Mouse (Mus musculus): ENCODE results near the gene Rab5c. TPM values are rescaled to one million over a fixed set of nuclear protein-coding genes. Genes with fewer than 3 reads are reported as not detected.

The Rab5c gene
- polyA plus RNA-seq, 1 experiment from 2014 or later: 34.3 TPM

- no peak overlapping the region for H3K9ac ChIP-seq (ENCODE audit: low read length)
- H3K9me3 ChIP-seq (ENCODE audit: control insufficient read depth, low read length): no peaks in the 10 kb centered on the region
- H3K27me3 ChIP-seq (ENCODE audit: control insufficient read depth, insufficient read depth, low read depth, low read length): no peaks in the 10 kb centered on the region
- no peak overlapping the region; the same call in 1 of the 2 replicates for H3K27ac ChIP-seq (ENCODE audit: low read length)
- no peak overlapping the region for H3K4me3 ChIP-seq (ENCODE audit: low read length)
- no peak for ATAC-seq (ENCODE audit: low read depth)
- H3K36me3 ChIP-seq (ENCODE audit: control insufficient read depth, insufficient read depth, low read length): peaks cover 14% of the 10 kb centered on the region
- WGBS: 61% methylated on average over 11 of the region's 11 CpGs
- no peak overlapping the region for H3K4me2 ChIP-seq (ENCODE audit: low read depth, low read length)
- peaks cover 24% of the 10 kb centered on the region for H3K4me1 ChIP-seq (replicated peaks; ENCODE audit: control insufficient read depth, insufficient read depth, low read length)
Observed at GRCm38 (mm10) chr11:100719893-100720292, 18.1 kb downstream of the Rab5c start.

- Histone ChIP-seq H3K4me3 (ENCODE audit: low read length) (no peak overlapping the region), H3K27me3 (ENCODE audit: control insufficient read depth, insufficient read depth, low read depth, low read length) (no peaks in the 10 kb centered on the region), H3K4me1 (replicated peaks; ENCODE audit: control insufficient read depth, insufficient read depth, low read length) (peaks cover 21% of the 10 kb centered on the region), H3K4me2 (ENCODE audit: low read depth, low read length) (no peak overlapping the region), H3K9me3 (ENCODE audit: control insufficient read depth, low read length) (no peaks in the 10 kb centered on the region), H3K27ac (ENCODE audit: low read length) (no peak overlapping the region), H3K9ac (ENCODE audit: low read length) (no peak overlapping the region), H3K36me3 (ENCODE audit: control insufficient read depth, insufficient read depth, low read length) (peaks cover 15% of the 10 kb centered on the region)
- WGBS: 89% methylated on average over 3 of the region's 3 CpGs
- ATAC-seq (ENCODE audit: low read depth): no peak; the same call in 1 of the 2 replicates
Observed at GRCm38 (mm10) chr11:100719312-100719711, 18.7 kb downstream of the Rab5c start.

GRCm38 (mm10) chr11:100718866-100719265 is 19.1 kb downstream of the Rab5c start:
- Histone ChIP-seq H3K27ac (ENCODE audit: low read length) (no peak overlapping the region), H3K4me3 (ENCODE audit: low read length) (no peak overlapping the region), H3K4me2 (ENCODE audit: low read depth, low read length) (no peak overlapping the region), H3K4me1 (replicated peaks; ENCODE audit: control insufficient read depth, insufficient read depth, low read length) (peaks cover 25% of the 10 kb centered on the region), H3K9ac (ENCODE audit: low read length) (no peak overlapping the region), H3K27me3 (ENCODE audit: control insufficient read depth, insufficient read depth, low read depth, low read length) (no peaks in the 10 kb centered on the region), H3K36me3 (ENCODE audit: control insufficient read depth, insufficient read depth, low read length) (peaks cover 15% of the 10 kb centered on the region), H3K9me3 (ENCODE audit: control insufficient read depth, low read length) (no peaks in the 10 kb centered on the region)
- 84% methylated on average over 4 of the region's 4 CpGs for WGBS
- no peak for ATAC-seq (ENCODE audit: low read depth)

- ATAC-seq (ENCODE audit: low read depth): no peak
- Histone ChIP-seq H3K4me2 (ENCODE audit: low read depth, low read length) (no peak overlapping the region), H3K9me3 (ENCODE audit: control insufficient read depth, low read length) (no peaks in the 10 kb centered on the region), H3K27ac (ENCODE audit: low read length) (no peak overlapping the region), H3K9ac (ENCODE audit: low read length) (no peak overlapping the region), H3K4me1 (replicated peaks; ENCODE audit: control insufficient read depth, insufficient read depth, low read length) (peaks cover 29% of the 10 kb centered on the region), H3K27me3 (ENCODE audit: control insufficient read depth, insufficient read depth, low read depth, low read length) (no peaks in the 10 kb centered on the region), H3K4me3 (ENCODE audit: low read length) (no peak overlapping the region), H3K36me3 (ENCODE audit: control insufficient read depth, insufficient read depth, low read length) (peaks cover 15% of the 10 kb centered on the region)
- 87% methylated on average over 7 of the region's 7 CpGs for WGBS
Observed at GRCm38 (mm10) chr11:100718462-100718861, 19.6 kb downstream of the Rab5c start.

- WGBS: 73% methylated on average over 3 of the region's 3 CpGs
- H3K36me3 ChIP-seq (ENCODE audit: control insufficient read depth, insufficient read depth, low read length): peaks cover 15% of the 10 kb centered on the region
Observed at GRCm38 (mm10) chr11:100716649-100717048, 21.4 kb downstream of the Rab5c start.

GRCm38 (mm10) chr11:100714948-100715347 is 23.1 kb downstream of the Rab5c start:
- peaks cover 26% of the 10 kb centered on the region for H3K4me1 ChIP-seq (replicated peaks; ENCODE audit: control insufficient read depth, insufficient read depth, low read length)
- no peak for ATAC-seq (ENCODE audit: low read depth)
- H3K27me3 ChIP-seq (ENCODE audit: control insufficient read depth, insufficient read depth, low read depth, low read length): no peaks in the 10 kb centered on the region
- H3K9ac ChIP-seq (ENCODE audit: low read length): no peak overlapping the region
- H3K4me2 ChIP-seq (ENCODE audit: low read depth, low read length): no peak overlapping the region
- no peak overlapping the region for H3K4me3 ChIP-seq (ENCODE audit: low read length)
- H3K27ac ChIP-seq (ENCODE audit: low read length): no peak overlapping the region
- no peaks in the 10 kb centered on the region for H3K9me3 ChIP-seq (ENCODE audit: control insufficient read depth, low read length)
- peaks cover 15% of the 10 kb centered on the region for H3K36me3 ChIP-seq (ENCODE audit: control insufficient read depth, insufficient read depth, low read length)
- WGBS: 87% methylated on average over 6 of the region's 6 CpGs

More at GRCm38 (mm10) chr11:100716649-100717048, 21.4 kb downstream of the Rab5c start:
- Histone ChIP-seq H3K27ac (ENCODE audit: low read length) (no peak overlapping the region), H3K4me1 (replicated peaks; ENCODE audit: control insufficient read depth, insufficient read depth, low read length) (peaks cover 30% of the 10 kb centered on the region), H3K9ac (ENCODE audit: low read length) (no peak overlapping the region), H3K27me3 (ENCODE audit: control insufficient read depth, insufficient read depth, low read depth, low read length) (no peaks in the 10 kb centered on the region), H3K4me2 (ENCODE audit: low read depth, low read length) (no peak overlapping the region), H3K4me3 (ENCODE audit: low read length) (no peak overlapping the region), H3K9me3 (ENCODE audit: control insufficient read depth, low read length) (no peaks in the 10 kb centered on the region)
- no peak for ATAC-seq (ENCODE audit: low read depth)

GRCm38 (mm10) chr11:100714534-100714915 is 23.5 kb downstream of the Rab5c start:
- 43% methylated on average over 6 of the region's 6 CpGs for WGBS
- Histone ChIP-seq H3K27me3 (ENCODE audit: control insufficient read depth, insufficient read depth, low read depth, low read length) (no peaks in the 10 kb centered on the region), H3K9me3 (ENCODE audit: control insufficient read depth, low read length) (no peaks in the 10 kb centered on the region), H3K4me3 (ENCODE audit: low read length) (peak overlapping the region; percentile 41), H3K4me1 (replicated peaks; ENCODE audit: control insufficient read depth, insufficient read depth, low read length) (peaks cover 26% of the 10 kb centered on the region), H3K9ac (ENCODE audit: low read length) (no peak overlapping the region), H3K36me3 (ENCODE audit: control insufficient read depth, insufficient read depth, low read length) (peaks cover 15% of the 10 kb centered on the region), H3K27ac (ENCODE audit: low read length) (peak overlapping the region; percentile 85; the same call in 1 of the 2 replicates), H3K4me2 (ENCODE audit: low read depth, low read length) (peak overlapping the region; percentile 68)
- ATAC-seq (ENCODE audit: low read depth): peak; percentile 21; the same call in 1 of the 2 replicates

- Histone ChIP-seq H3K4me3 (ENCODE audit: low read length) (peak within 1 kb of the TSS; percentile 41), H3K4me1 (replicated peaks; ENCODE audit: control insufficient read depth, insufficient read depth, low read length) (peaks cover 26% of the 10 kb centered on the region), H3K36me3 (ENCODE audit: control insufficient read depth, insufficient read depth, low read length) (peaks cover 18% of the 10 kb centered on the region), H3K9me3 (ENCODE audit: control insufficient read depth, low read length) (no peaks in the 10 kb centered on the region), H3K27me3 (ENCODE audit: control insufficient read depth, insufficient read depth, low read depth, low read length) (no peaks in the 10 kb centered on the region), H3K9ac (ENCODE audit: low read length) (peak within 1 kb of the TSS; percentile 59), H3K4me2 (ENCODE audit: low read depth, low read length) (peak within 1 kb of the TSS; percentile 68), H3K27ac (ENCODE audit: low read length) (peak within 1 kb of the TSS; percentile 85)
- peak; percentile 43 for ATAC-seq (ENCODE audit: low read depth)
- WGBS: 8% methylated on average over 38 of the region's 38 CpGs
Observed at GRCm38 (mm10) chr11:100713735-100714533, 24.1 kb downstream of the Rab5c start, which contains the start of gene Hspb9. Hspb9 (plus strand) TSS chr11:100713850.

- H3K36me3 ChIP-seq (ENCODE audit: control insufficient read depth, insufficient read depth, low read length): peaks cover 16% of the 10 kb centered on the region
- 64% methylated on average over 4 of the region's 4 CpGs for WGBS
- peaks cover 26% of the 10 kb centered on the region for H3K4me1 ChIP-seq (replicated peaks; ENCODE audit: control insufficient read depth, insufficient read depth, low read length)
- ATAC-seq (ENCODE audit: low read depth): no peak
- H3K27ac ChIP-seq (ENCODE audit: low read length): peak overlapping the region; percentile 85
- H3K9ac ChIP-seq (ENCODE audit: low read length): peak overlapping the region; percentile 59
- H3K27me3 ChIP-seq (ENCODE audit: control insufficient read depth, insufficient read depth, low read depth, low read length): no peaks in the 10 kb centered on the region
- no peak overlapping the region; the same call in 1 of the 2 replicates for H3K4me3 ChIP-seq (ENCODE audit: low read length)
- H3K9me3 ChIP-seq (ENCODE audit: control insufficient read depth, low read length): no peaks in the 10 kb centered on the region
- peak overlapping the region; percentile 68 for H3K4me2 ChIP-seq (ENCODE audit: low read depth, low read length)
Observed at GRCm38 (mm10) chr11:100713174-100713573, 24.8 kb downstream of the Rab5c start.

All from lung, embryonic 16.5 days (tissue).